Mouse (Mus musculus) E14TG2a.4 (cell line): Measurements from ENCODE around the gene Scnm1.
"Not testable (repeated sequence)": the region's sequence is repeated elsewhere in the genome, so short reads cannot be mapped to it uniquely, and the experiment has no call there.

Source experiments
- H3K27me3 ChIP-seq: 2 replicates; pipeline ENCODE4 v1.6.1; 2014; ENCODE audit warnings: low read length, control low read depth; ENCODE audit not compliant: insufficient read depth
- H3K36me3 ChIP-seq: 2 replicates; pipeline ENCODE4 v1.6.1; 2014; ENCODE audit warnings: low read length, control low read depth; ENCODE audit not compliant: insufficient read depth
- H3K4me1 ChIP-seq: replicated peaks from 2 replicates; pipeline ENCODE4 v1.6.1; 2014; ENCODE audit warnings: low read depth, low read length, control low read depth
- H3K4me3 ChIP-seq: replicated peaks from 2 replicates; pipeline ENCODE4 v1.5.1; 2014; ENCODE audit warnings: mild to moderate bottlenecking, low read length
- H3K9me3 ChIP-seq: 2 replicates; pipeline ENCODE4 v1.6.1; 2014; ENCODE audit warnings: low read length, control low read depth
- CTCF ChIP-seq: conservative IDR thresholded peaks from 2 replicates; pipeline ENCODE4 v1.5.1; 2014; ENCODE audit warnings: low read length
- NANOG ChIP-seq: IDR thresholded peaks from 2 replicates; pipeline ENCODE4 v1.6.1; 2014; ENCODE audit warnings: borderline replicate concordance, low read length, mixed read lengths
- POU5F1 ChIP-seq: IDR thresholded peaks from 2 replicates; pipeline ENCODE4 v1.6.1; 2014; ENCODE audit warnings: low read length, borderline replicate concordance

Gene Scnm1

DNA sequence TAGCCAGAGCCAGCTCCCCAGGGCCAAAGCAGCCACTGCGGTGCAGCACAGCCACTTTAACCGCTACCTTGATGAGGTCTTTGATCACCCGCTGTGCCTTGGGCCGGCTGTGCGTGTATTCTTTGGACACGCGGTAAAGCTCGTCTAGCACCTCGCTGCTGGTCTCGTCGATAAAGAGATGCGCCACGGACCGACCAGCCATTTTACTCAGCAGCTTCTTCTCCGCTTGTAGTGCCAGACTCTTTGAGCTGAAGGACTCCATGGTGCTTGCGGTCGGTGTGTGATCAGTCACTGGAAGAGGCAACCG lies 6.4 kb upstream of the Scnm1 start:
- Histone ChIP-seq H3K9me3 (no peaks in the 10 kb centered on the region), H3K4me1 (peaks cover 53% of the 10 kb centered on the region), H3K27me3 (peaks cover 28% of the 10 kb centered on the region), H3K36me3 (no peaks in the 10 kb centered on the region), H3K4me3 (peak overlapping the region; percentile 62)
- TF ChIP-seq CTCF, result no peak
- no peak for TF ChIP-seq NANOG
- no peak for TF ChIP-seq POU5F1

DNA sequence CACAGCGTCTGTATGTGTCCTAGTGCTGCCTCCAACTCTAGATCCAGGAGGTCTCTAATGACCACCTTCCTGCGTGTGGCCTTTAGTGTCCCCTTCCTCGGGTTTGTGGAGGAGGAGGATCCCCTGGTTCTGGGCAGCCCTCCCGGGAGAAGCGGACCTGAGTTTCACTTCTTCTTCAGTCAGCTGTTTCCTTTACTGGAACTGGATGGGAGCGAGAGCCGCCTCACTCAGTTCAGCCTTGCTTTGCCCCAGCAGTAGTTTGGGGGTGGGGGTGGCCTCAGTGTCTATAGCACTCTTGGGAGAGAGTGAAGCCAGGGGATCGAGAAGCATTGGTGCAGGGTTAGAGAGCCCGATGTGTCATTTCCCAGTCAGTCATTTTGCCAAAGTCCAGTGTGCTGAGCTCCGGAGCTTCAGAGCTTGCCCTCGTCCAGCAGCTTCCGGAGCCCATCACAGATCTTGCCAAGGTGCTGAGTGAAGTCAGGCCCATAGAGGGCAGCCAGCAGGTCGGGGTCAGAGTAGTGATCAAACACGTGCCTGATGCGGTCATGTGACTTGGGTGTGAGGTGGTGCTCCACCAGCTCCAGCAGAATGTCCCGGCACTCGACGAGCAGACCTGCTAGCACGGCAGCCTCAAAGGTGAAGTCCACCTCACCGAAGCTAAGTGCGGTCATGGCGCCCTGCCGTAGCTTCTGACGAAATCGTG lies 5.9 kb upstream of the Scnm1 start:
- Histone ChIP-seq H3K4me1 (peaks cover 58% of the 10 kb centered on the region), H3K36me3 (no peaks in the 10 kb centered on the region)

DNA sequence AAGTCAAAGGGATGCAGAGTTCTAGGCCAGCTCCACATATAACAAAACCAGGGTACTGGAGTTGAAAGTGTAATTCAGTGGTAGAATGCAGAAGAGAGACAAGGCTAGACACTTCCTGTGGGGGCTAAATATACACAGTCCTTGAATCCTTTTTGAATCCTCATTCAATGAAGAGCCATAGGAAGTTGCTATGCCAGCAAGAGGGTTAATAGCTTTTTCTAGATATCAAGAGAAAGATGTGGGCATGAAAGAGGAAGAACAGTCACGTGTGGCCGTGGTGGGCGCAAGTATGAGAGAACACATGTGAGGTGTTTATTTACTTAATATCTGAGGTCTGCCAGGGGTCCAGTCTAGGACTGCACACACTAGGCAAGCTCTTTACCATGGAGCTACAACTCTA lies 2.5 kb upstream of the Scnm1 start:
- Histone ChIP-seq H3K4me3 (no peak overlapping the region), H3K4me1 (peaks cover 59% of the 10 kb centered on the region), H3K36me3 (peaks cover 9% of the 10 kb centered on the region), H3K27me3 (peaks cover 19% of the 10 kb centered on the region), H3K9me3 (no peaks in the 10 kb centered on the region)
- TF ChIP-seq NANOG (no peak), CTCF (no peak), POU5F1 (no peak)

More for the DNA sequence above, 5.9 kb upstream of the Scnm1 start:
- H3K27me3 ChIP-seq, result peaks cover 28% of the 10 kb centered on the region
- TF ChIP-seq CTCF, result no peak
- TF ChIP-seq NANOG, result no peak
- no peak for TF ChIP-seq POU5F1
- H3K9me3 ChIP-seq, result no peaks in the 10 kb centered on the region
- H3K4me3 ChIP-seq, result peak overlapping the region; percentile 62

DNA sequence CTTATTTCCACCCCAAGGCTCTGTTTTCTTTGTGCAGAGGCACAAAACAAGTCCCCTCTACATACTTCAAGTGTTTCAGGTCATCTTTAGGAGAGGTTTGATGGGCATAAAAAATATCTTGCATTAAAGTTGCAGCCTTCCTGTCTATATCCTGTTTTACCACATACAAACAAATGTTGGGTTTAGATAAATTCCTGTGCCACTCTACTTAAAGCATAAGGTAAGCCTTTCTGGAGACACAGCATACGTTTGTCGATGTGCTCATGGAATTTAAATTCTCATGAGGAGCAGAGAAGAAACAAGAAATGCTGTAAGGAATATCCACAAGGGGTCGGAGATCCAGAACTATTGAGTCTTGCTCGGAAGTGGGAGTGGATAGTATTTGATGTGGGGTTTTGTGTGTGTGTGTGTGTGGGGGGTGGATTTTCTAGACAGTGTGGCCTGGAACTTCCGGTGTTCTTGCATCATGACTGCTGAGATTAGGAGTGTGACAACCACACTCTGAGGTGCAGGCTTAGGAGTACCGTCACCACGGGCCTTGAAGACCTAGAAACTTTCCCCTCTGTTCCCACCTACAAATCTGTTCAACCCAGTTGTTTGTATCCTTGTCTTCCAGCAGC lies 1.7 kb upstream of the Scnm1 start:
- Histone ChIP-seq H3K36me3 (peaks cover 15% of the 10 kb centered on the region), H3K9me3 (no peaks in the 10 kb centered on the region), H3K4me1 (peaks cover 53% of the 10 kb centered on the region), H3K27me3 (peaks cover 12% of the 10 kb centered on the region), H3K4me3 (no peak overlapping the region)
- TF ChIP-seq NANOG (no peak), POU5F1 (no peak), CTCF (no peak)

DNA sequence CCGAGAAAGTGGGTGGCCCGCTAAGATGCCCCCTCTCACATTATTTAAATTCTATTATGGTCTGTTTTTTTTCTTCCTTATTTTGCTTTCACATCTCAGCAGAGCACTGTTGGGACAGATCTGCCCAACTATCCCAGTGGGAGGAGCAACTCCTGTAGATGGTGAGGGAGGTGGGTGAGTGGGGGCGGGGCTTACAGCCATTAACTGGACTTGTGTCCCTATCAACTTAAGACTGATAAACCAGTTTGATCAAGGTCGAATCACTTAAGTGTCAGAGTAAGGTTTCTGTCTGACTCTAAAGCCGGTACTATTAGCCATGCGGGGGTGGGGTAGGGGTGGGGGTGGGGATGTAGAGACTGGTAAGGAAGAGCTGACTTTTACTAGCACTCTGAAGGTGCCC lies 1.2 kb upstream of the Scnm1 start:
- Histone ChIP-seq H3K4me3 (peak overlapping the region; percentile 63), H3K4me1 (peaks cover 48% of the 10 kb centered on the region), H3K9me3 (no peaks in the 10 kb centered on the region), H3K36me3 (peaks cover 20% of the 10 kb centered on the region), H3K27me3 (peaks cover 7% of the 10 kb centered on the region)
- TF ChIP-seq NANOG, result no peak
- no peak for TF ChIP-seq POU5F1
- no peak for TF ChIP-seq CTCF

DNA sequence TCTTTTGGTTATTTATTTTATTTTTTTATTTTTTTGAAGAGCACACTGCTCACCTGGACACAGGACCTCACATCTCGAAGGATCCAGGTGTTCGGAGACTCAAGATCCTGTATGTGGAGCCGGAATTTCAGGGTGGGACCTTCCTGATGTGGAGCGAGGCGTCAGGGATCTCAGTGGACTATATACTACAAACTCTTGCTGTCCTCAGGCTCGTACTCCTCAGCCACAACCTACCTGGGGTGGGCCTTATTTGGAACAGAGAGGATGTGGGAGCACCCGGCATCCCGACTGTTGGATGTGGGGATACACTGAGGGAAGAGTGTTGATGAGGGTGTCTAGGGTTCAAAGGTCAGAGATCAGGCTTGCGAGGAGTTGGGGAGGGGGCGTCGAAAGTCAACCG lies 322 bp upstream of the Scnm1 start:
- not testable (repeated sequence) for H3K9me3 ChIP-seq, H3K27me3 ChIP-seq
- Histone ChIP-seq H3K4me1 (peaks cover 46% of the 10 kb centered on the region), H3K36me3 (peaks cover 29% of the 10 kb centered on the region), H3K4me3 (peak overlapping the region; percentile 84; the same call in 1 of the 2 replicates)

DNA sequence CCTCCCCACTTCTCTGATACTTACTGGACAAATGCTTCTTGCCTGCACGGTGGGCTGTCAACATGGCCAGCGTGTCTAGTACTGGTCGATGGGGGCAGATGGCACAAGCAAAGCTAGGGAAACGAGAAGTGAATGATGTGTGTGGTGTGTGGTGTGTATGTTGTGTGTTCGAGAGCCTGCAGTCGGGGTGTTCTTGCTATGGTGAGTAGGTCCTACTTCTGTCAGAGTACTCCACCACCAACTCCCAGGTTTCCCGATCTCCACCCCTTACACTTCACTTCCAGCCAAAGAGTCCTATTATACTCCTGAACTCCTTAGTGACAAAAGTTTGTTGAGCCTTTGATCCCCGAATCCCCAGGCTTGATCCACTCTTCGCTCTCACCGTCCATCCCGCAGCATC lies 635 bp downstream of the Scnm1 start:
- TF ChIP-seq POU5F1 (no peak), NANOG (no peak), CTCF (no peak)
- Histone ChIP-seq H3K4me3 (peak overlapping the region; percentile 84), H3K36me3 (peaks cover 38% of the 10 kb centered on the region), H3K9me3 (no peaks in the 10 kb centered on the region), H3K27me3 (no peaks in the 10 kb centered on the region), H3K4me1 (peaks cover 54% of the 10 kb centered on the region)

DNA sequence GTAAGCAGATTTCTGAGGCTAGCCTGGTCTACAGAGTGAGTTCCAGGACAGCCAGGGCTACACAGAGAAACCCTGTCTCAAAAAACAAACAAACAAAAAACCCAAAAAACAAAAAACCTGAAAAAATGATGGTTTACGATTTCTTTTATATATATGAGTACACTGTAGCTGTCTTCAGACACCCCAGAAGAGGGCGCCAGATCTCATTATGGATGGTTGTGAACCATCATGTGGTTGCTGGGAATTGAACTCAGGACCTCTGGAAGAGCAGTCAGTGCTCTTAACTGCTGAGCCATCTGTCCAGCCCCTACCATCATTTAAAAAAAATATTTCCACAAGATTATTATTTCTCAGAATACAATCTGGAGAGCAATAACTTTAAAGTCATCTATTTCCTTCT lies 1.4 kb downstream of the Scnm1 start:
- not testable (repeated sequence) for H3K27me3 ChIP-seq

DNA sequence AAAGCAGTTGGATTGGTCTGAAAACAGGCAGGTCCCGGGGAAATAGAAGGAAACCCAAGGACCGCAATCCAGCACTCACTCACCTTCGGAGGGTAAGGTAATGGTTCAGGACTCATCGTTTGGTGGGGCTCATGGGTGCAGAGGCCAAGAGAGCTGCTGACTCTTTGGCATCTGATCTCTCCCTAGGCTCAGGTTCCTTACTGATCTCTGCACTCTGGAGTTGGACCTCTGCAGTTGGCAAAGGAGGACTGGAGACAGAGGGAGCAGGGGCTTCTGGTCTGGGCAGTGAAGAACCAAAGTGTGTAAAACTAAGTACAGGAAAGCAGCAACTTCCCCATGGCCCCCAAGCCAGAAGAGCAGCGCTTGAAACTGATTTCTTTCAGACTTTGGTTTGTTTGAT lies 3.7 kb downstream of the Scnm1 start:
- no peaks in the 10 kb centered on the region for H3K9me3 ChIP-seq
- TF ChIP-seq POU5F1 (no peak), CTCF (no peak), NANOG (no peak)
- peaks cover 44% of the 10 kb centered on the region for H3K36me3 ChIP-seq
- peaks cover 43% of the 10 kb centered on the region for H3K4me1 ChIP-seq
- no peaks in the 10 kb centered on the region for H3K27me3 ChIP-seq
- no peak overlapping the region for H3K4me3 ChIP-seq

More for the DNA sequence above, 1.4 kb downstream of the Scnm1 start:
- TF ChIP-seq CTCF, result peak; percentile 37
- peak overlapping the region; percentile 84; the same call in 1 of the 2 replicates for H3K4me3 ChIP-seq
- peaks cover 55% of the 10 kb centered on the region for H3K4me1 ChIP-seq
- H3K9me3 ChIP-seq, result not testable (repeated sequence)
- H3K36me3 ChIP-seq, result peaks cover 40% of the 10 kb centered on the region
